Mouse (Mus musculus): ENCODE data around the gene Banp. TPM values are rescaled to one million over a fixed set of nuclear protein-coding genes. Genes with fewer than 3 reads are reported as not detected.

The Banp gene
- total RNA-seq, 2 experiments from 2014 or later, result 15.6 to 17.4 TPM

DNA sequence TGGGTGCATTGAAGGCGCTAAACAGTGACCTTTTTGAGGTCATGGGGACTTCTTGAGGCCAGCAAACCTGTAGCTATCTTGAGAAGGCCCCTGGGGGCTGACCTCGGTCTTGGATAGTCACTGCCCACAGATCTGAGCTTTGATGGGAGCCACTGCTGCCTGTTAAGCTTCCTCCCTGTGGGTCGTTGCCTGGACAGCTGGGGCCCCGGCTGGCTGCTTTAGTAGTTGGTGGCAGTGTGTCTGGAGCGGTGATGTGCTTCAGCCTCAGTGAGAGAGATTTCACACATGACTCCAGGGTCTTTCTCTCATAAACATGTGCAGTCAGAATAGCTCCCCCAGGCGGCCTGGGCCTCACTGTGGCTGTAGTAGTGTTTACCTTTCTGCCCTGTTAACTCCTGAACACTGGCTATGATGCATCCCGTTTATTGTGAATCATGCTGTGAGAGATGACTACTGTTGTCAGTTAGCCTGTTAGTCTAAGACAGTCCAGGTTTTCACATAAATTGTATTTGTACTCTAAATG lies 61.6 kb downstream of the Banp start:
- no peak for DNase-seq (ENCODE audit: low spot score in 2 of 2)

DNA sequence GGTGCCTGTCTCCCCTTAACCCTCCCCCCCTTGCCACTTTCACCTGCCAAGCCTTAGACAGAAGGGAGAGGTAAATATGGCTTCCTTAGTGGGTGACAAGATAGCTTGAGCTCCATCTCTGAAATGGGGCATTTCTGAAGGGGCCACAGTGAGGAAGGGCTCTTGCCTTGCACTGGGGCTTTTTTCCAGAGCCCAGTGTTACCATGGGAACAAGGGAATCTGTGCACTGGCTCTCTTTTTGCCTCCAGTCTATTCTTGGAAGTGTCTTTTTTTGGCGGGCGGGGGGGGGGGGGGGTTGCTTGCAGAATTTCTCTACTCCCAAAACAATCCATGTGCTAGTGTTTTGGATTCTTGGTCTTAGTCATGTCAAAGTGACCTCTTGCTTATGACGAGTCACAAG lies 65.1 kb downstream of the Banp start:
- no peak for DNase-seq (ENCODE audit: low spot score in 2 of 2)

DNA sequence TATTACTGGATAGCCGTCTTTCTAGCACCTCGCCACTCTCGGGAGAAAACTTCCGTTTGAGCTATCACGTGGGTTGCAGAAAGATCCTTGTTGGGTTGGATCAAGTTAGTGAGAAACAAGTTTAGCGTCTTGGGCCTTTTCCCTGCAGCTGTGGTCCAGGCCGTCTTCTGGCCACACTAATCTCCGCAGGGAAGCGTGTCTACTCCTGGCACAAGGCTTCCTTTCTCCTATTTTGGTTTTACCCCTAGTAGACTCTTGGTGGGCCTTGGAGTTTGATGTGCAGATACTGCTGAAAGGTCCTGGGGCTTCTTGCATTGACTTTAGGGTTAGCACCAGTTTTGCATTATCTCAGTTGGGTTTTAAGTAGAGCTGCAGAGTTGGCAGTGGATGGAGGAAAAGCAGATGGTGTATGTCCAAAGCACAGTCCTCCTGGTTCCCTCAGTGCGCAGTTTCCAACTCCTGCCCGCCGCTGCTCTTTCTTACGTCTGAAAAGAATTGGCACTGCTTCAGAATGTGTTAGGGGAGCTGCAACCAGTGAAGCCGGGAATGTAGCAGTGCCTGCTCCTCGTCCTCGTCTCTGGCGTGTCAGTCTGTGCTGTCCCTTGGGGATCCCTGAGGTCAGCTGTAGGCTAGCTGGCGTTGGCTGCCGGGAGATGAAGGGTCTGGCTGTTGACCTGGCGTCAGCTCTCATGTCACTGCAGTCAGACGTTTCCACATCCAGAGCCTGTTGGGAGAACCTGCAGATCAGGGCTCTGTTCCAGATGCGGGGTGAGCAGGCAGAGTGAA lies 68.7 kb downstream of the Banp start:
- no peak for DNase-seq (ENCODE audit: low spot score in 2 of 2)

DNA sequence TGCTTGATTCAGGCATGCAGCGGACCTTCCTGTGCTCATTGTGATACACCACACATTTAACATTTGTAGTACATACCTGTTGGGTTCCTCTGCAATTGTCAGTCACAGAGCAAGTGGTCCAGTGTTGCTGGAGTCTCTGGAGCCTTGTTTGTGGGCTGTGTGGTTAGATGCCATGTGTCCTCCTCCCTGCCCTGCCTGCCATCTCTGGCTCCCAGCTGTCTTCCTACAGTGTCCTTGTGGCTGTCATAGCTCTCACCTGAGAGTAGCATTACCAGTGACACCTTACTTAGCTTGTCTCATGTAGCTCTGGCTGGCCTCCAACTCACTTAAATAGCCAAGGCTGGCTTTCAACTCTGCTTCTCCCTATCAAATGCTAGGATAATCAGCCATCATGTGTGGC lies 69.6 kb downstream of the Banp start:
- DNase-seq (ENCODE audit: low spot score in 2 of 2), result no peak

GRCm38 (mm10) chr8:122020050-122020771 lies 70.7 kb downstream of the Banp start:
- no peak for DNase-seq (ENCODE audit: low spot score in 2 of 2)

- DNase-seq (ENCODE audit: low spot score in 2 of 2), result peak in 1 of 2 experiments; percentile 38
Observed at GRCm38 (mm10) chr8:122021725-122022124, 72.2 kb downstream of the Banp start.

GRCm38 (mm10) chr8:122022274-122022673 lies 72.7 kb downstream of the Banp start:
- DNase-seq (ENCODE audit: low spot score in 2 of 2), result no peak

- DNase-seq (ENCODE audit: low spot score in 2 of 2), result no peak
Observed at GRCm38 (mm10) chr8:122022705-122023104, 73.2 kb downstream of the Banp start.

- DNase-seq (ENCODE audit: low spot score in 2 of 2), result no peak
Observed at GRCm38 (mm10) chr8:122025546-122025945, 76.0 kb downstream of the Banp start.

- DNase-seq (ENCODE audit: low spot score in 2 of 2), result no peak
Observed at GRCm38 (mm10) chr8:122028116-122028515, 78.6 kb downstream of the Banp start.

DNA sequence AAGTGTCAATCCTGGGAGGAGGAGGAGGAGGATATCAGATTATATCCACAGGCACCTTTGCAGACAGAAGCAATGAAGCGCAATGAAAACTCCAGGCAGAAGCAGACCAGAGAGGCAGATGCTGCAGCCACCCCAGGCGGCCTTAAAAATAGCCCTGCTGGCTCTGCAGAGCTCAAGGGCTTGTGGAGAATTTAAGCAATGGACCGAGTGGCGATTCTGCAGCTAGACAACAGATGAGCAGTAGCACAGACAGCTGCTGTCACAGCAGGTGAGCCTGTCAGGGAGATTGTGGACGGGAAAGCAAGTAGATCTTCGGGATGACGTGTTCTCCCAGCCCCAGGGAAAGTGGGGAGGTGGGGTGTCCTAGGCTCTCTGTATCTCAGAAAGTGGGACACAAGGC lies 81.4 kb downstream of the Banp start:
- DNase-seq (ENCODE audit: low spot score in 2 of 2), result no peak

DNA sequence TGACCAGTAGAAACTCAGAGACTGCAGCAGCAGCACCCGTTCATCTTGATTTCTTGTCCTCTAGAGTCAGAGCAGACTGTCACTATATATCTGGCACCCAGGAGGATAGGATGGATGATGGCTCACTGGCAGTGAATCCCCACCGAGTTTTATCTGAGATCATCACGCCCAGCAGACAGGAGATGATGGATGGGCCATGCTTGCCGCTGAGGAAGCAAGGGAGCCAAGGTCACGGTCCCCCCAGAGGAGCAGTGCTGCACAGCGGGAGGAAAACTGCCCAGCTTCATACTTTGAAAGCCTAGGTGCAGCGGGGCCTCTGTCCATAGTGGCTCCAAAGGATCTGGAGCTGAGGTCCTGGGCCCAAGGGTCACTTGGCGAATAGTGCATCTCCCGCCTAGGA lies 83.2 kb downstream of the Banp start:
- no peak for DNase-seq (ENCODE audit: low spot score in 2 of 2)

- peak in 1 of 2 experiments; percentile 45 for DNase-seq (ENCODE audit: low spot score in 2 of 2)
Observed at GRCm38 (mm10) chr8:122035543-122035942, 86.0 kb downstream of the Banp start.

DNA sequence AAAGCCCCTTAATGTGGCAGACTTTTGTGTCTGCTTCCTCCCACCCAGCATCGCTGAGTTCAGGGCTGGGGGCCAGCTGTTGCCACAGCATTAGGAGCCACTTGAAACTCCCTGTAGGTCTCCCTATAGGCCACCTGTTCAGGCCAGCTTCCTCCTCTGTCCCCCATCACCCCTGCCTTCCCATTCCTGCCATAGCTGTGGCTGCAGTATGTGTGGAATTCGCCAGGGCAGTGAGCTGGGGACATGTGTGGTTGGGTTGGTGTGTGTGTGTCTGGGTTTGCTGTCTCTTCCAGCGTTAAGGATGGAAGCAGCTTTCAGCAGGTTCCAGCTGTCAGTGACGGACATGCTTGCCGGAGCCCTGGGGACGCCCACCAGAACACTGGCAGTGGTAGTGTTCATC lies 86.8 kb downstream of the Banp start:
- no peak for DNase-seq (ENCODE audit: low spot score in 2 of 2)

- DNase-seq (ENCODE audit: low spot score in 2 of 2), result no peak
Observed at GRCm38 (mm10) chr8:122037279-122037678, 87.7 kb downstream of the Banp start.

GRCm38 (mm10) chr8:122038076-122038475 lies 88.5 kb downstream of the Banp start:
- DNase-seq (ENCODE audit: low spot score in 2 of 2), result no peak

DNA sequence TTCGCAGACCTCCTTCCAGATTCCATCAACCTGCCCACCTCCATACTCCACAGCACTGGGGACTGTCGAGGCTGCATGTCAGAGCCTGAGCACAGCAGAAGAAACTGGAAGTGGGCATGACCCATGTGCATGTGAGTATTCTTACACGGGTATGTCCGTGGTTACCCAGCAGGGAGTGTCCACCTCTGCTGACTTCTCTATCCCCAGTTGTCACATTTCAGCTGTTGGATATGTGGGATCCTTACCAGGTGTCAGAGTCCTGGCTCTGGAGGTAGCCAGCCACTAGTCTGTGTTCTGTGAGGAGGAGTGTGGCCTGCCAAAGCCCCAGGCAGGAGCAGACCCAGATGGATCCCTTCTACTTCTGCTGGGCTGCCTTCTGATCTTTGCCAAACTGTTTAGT lies 89.9 kb downstream of the Banp start:
- no peak for DNase-seq (ENCODE audit: low spot score in 2 of 2)

DNA sequence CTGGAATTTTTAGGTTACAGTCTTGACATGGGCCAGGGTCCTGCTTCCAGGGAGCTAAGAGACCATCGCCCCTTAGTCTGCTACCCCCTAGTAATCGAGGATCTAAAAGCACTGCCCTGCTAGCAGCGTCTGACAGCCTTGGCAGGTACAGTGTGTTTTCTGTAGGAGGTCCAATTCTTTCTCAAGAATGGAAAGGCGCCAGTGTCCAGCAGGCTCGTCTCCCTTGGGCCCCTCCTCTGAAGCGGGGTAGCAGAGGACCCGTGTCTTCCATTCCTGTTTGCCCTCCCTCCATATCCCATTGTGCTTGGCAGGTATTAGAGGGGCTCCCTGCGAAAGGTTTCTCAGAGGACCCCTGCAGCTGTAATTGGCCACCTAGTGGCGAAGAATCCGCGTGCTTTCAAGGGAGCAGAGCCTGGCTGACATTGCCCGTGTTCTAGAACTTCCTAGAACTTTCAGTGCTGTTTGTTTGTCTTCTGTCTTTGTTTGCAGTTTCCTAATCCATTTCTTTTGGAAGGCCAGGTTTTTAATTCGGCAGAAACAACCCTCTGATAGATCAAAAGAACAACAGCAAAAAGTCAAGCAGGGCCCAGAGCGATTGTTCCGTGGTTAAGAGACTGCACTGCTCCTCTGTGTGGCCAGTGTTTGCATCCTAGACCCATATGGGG lies 97.8 kb downstream of the Banp start:
- DNase-seq (ENCODE audit: low spot score in 2 of 2), result no peak

- DNase-seq (ENCODE audit: low spot score in 2 of 2), result no peak
Observed at GRCm38 (mm10) chr8:122049266-122049665, 99.7 kb downstream of the Banp start.

GRCm38 (mm10) chr8:122049923-122050322 lies 100.4 kb downstream of the Banp start:
- no peak for DNase-seq (ENCODE audit: low spot score in 2 of 2)

- no peak for DNase-seq (ENCODE audit: low spot score in 2 of 2)
Observed at GRCm38 (mm10) chr8:122050620-122051019, 101.1 kb downstream of the Banp start.

- DNase-seq (ENCODE audit: low spot score in 2 of 2), result no peak
Observed at GRCm38 (mm10) chr8:122055321-122055720, 105.8 kb downstream of the Banp start.

All from gastrocnemius, postnatal 4 days (tissue).